Mouse (Mus musculus): Measurements from ENCODE around the gene Isca2.

Gene Isca2

DNA sequence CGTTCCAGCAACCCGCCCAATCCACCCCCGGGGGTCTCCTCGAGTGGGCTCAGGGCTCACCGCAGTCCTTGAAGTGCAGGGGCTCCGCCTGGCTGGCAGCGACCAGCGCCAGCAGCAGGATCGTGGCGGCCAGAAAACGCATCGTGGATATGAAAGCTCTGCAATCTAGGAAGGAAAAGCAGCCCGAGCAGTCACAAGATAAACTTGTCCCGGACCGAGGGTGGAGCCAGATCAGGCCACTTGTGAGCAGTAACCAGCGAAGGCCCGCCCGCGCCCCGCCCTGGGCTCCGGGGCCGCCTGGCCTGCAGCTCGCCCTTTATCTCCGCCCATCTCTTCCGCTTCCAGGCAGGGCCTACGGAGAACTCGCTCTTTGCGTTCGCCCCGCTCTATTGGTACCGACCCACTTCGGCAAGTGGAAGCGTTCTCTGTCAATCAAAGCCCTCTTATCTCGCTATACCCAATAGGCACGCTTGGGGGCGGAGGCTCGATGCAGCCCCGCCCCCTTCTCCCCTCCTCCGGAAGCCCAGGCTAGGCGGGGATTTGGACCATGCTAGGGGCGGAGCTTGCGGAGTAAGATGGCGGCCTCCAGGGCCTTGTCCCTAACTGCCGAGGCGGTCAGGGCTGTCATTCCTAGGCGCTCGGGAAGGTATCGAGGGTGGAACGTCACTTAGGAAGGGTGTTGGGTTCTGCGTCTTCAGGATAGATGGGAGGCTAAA lies at the start of gene Isca2, which contains the start of gene Npc2:
Gene Isca2 (plus strand): TSS at position 526 of the 716 bp plus-strand sequence.
Gene Npc2 (minus strand): TSS at position 427 of the 716 bp plus-strand sequence.
- in situ Hi-C loops (cut with MboI, MseI), result no loop called here

DNA sequence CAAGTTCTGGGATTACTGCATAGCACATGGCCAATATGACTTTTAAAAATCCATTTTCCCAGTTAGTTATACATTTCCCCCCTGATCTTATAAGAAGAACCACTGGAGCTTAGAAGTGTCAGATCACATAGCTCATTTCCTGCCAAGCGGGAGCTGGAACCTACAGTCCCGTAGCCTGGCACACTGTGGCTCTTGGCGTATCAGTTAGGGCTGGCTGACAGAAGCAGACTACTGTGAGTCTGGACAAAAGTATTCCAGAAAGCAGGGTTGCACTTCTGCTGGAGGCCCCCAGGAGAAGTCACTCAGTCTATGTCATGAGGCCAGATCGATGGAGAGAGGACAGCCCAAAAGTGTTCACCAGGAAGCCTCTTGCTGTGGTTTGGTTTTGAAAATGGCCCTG lies 46.7 kb upstream of the Isca2 start:
- in situ Hi-C loops (cut with MboI, MseI), result no loop called here

- in situ Hi-C loops (cut with MboI, MseI), result no loop called here
Measured at GRCm38 (mm10) chr12:84726986-84727385, 46.1 kb upstream of the Isca2 start.

- in situ Hi-C loops (cut with MboI, MseI), result no loop called here
Measured at GRCm38 (mm10) chr12:84727434-84727833, 45.6 kb upstream of the Isca2 start.

DNA sequence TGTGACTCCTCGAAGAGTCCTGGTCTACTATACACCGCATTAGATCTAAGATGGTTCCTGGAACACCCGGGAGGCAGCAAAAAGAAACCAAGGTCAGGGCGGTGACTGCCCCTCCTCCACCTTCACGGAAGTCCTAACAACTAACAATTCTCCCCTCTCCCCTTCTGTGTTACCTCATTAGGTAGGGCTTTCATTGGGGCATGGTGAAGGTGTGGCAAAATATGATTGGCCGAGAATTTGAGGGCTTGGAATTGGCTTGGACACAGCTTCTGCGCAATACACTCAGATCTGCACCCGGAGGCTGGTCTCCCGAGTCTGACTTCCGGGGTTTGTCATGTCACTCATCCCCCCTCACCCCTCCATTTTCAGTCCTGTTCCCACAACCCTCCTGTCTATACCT lies 44.6 kb upstream of the Isca2 start:
- in situ Hi-C loops (cut with MboI, MseI), result no loop called here

GRCm38 (mm10) chr12:84733366-84733765 lies 39.7 kb upstream of the Isca2 start:
- in situ Hi-C loops (cut with MboI, MseI), result no loop called here

DNA sequence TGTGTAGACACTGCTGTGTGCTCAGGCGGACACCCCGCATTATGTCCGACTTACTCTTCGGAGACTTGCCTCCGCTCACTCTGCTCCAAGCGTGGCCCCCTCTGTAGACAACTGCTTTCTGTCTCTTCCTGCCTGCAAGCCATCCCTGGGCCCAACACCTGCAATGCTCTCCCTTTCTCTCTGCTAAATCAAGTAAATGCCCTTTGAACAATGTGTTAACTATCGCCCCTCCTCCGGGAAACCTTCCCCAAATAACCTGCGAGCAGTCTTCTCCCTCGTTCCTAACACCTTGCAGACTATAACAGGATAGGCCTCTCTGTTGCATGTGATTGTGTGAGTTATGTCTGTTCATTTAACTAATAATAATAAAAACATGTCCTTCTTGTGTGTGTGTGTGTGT lies 29.6 kb upstream of the Isca2 start:
- in situ Hi-C loops (cut with MboI, MseI), result no loop called here

- in situ Hi-C loops (cut with MboI, MseI), result no loop called here
Measured at GRCm38 (mm10) chr12:84745700-84746099, 27.4 kb upstream of the Isca2 start.

DNA sequence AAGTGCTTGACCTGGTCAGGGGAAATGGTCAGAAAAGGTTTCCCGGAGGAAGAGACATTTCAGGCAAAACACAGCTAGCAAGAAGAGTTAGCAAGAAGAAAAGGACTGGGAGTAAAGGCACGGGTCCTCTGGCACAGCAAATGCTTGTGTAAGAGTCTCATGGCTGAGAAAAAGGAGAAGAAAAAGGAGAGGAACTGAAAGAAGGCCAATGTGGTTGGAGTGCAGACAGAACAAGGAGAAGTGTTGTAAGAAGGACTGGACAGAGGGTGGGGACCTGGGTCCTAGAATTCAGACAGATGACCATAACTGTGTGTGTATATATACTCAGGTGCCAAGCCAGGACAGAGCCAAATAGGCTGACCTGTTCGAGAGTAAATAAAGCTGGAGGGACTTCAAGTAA lies 24.9 kb upstream of the Isca2 start:
- in situ Hi-C loops (cut with MboI, MseI), result no loop called here

GRCm38 (mm10) chr12:84750661-84751060 lies 22.4 kb upstream of the Isca2 start:
- in situ Hi-C loops (cut with MboI, MseI), result loop anchor here (5.0 kb wide), 1 partner anchor 98 kb away; no protein-coding TSS in a partner anchor

- in situ Hi-C loops (cut with MboI, MseI), result loop anchor here (5.0 kb wide), 1 partner anchor 100 kb away; no protein-coding TSS in a partner anchor
Measured at GRCm38 (mm10) chr12:84752131-84752977, 20.7 kb upstream of the Isca2 start.

- in situ Hi-C loops (cut with MboI, MseI), result no loop called here
Measured at GRCm38 (mm10) chr12:84755008-84755695, 17.9 kb upstream of the Isca2 start.

DNA sequence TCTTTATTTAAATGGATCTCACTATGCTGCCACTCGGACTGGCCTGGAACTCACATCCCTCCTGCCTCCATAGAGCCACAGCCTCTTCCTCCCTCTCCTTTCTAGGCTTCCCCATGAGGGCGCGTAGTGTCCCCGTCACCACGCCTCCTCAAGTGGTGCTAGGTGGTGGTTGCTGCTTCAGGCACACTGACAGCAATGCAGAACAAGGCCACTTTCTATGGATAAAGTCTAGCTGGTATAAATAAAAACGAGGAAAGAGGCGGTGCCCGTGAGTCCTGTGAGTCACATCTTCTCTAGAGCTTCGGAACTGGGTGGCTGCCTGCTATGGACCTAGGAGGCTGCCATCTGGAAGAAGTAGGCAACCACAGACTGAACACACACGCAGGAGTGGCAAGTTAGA lies 17.0 kb upstream of the Isca2 start:
- in situ Hi-C loops (cut with MboI, MseI), result no loop called here

DNA sequence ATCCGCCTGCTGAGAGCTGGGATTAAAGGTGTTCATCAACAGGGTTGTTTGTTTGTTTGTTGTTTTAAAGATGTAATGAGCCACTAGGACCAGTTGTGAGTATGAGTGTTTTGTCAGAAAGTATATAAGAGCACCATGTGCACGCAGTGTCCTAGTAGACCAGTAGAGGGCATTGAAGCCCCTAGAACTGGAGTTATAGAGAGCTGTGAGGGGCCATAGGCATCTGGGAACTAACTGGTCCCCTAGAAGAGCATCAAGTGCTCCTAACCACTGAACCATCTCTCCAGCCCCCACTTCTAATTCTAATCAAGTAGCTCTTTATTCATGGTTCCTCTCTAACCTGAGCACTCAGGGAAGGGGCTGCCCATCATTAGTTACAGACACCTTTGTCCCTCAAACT lies 14.0 kb upstream of the Isca2 start:
- in situ Hi-C loops (cut with MboI, MseI), result no loop called here

GRCm38 (mm10) chr12:84762532-84762931 lies 10.5 kb upstream of the Isca2 start:
- in situ Hi-C loops (cut with MboI, MseI), result no loop called here

- in situ Hi-C loops (cut with MboI, MseI), result no loop called here
Measured at GRCm38 (mm10) chr12:84763577-84764218, 9.4 kb upstream of the Isca2 start.

- in situ Hi-C loops (cut with MboI, MseI), result no loop called here
Measured at GRCm38 (mm10) chr12:84764756-84765155, 8.3 kb upstream of the Isca2 start.

DNA sequence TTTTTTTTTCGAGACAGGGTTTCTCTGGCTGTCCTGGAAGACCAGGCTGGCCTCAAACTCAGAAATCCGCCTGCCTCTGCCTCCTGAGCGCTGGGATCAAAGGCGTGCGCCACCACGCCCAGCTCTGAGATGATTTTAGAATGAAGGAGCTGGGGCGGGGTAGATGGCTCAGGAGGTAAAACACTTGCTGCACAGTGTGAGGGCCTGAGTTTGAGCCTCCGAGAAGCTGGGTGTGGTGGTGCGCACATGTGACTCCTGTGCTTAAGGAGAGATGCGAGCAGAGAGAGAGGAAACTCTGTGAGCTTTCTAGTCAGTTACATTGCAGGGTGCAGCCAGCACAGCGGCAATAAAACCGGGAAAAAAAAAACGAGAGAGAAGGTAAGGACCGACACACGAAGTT lies 7.5 kb upstream of the Isca2 start:
- in situ Hi-C loops (cut with MboI, MseI), result no loop called here

DNA sequence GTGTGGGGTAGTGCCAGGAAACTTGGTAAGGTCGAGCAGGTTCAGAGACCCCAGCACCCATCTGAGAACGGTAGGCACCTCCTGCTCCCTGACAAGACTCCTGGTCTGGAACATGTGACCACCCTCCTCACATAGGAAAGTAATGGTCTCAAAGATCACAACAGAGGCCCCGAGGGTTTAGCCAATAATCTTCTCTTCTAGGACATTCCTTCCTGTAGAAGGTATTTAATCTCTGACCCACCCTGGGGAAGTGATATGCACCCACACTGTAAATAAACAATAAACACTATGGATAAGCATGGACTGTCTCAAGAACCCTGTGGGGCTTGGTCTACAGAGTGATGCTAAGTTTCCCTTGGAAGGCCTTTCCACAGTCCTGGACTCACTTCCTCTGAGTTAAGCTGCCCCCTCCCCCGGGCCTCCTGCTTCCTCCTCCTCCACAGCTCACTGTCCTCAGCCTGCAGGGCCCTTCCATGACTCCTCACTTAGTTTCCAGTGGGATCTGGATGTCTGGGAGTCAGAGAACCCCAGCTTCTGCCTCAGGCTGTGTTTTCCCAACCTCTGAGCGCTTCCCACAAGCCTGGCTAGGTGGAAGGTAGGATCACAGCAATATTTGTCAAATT lies 6.8 kb upstream of the Isca2 start:
- in situ Hi-C loops (cut with MboI, MseI), result no loop called here

DNA sequence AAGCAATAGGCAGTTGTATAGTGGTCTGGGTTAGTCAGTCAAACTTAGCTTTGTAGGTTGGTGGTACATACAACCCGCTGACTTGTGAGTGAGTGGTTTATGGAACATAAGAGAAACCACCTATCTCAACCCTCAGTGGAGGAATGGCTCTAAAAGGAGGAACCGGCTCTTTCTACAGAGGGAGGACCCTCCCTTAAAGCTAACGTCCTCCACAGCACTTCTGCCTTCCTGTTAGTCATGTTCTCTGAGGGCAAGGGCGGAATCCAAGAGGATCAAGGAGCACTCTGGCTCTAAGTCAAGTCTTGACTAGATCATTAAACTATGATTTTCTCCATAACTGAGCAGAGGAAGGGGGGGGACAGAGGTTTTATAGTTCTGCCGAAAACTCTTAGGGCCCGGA lies 5.5 kb upstream of the Isca2 start:
- in situ Hi-C loops (cut with MboI, MseI), result no loop called here

GRCm38 (mm10) chr12:84769624-84770023 lies 3.4 kb upstream of the Isca2 start:
- in situ Hi-C loops (cut with MboI, MseI), result no loop called here

All from T-helper 1 cell (primary cell).